Mouse (Mus musculus) liver, embryonic 14.5 days (tissue): Measurements from ENCODE around the gene Eftud2.

Experiments used
- CTCF ChIP-seq: IDR thresholded peaks from 2 replicates; pipeline ENCODE4 v1.5.1; 2016; ENCODE audit warnings: antibody characterized with exemption, low read depth, control low read depth
- EP300 ChIP-seq: IDR thresholded peaks from 2 replicates; pipeline ENCODE4 v1.6.1; 2016; ENCODE audit warnings: antibody characterized with exemption, low read depth

- TF ChIP-seq CTCF (no peak), EP300 (no peak)
Measured at GRCm38 (mm10) chr11:102921491-102921890, 40.7 kb upstream of the Eftud2 start.
